Mouse (Mus musculus) CD4-positive, CD25-positive, alpha-beta regulatory T cell, adult 4 months (primary cell): ENCODE results near the gene Spin2c. TPM values are rescaled to one million over a fixed set of nuclear protein-coding genes. Genes with fewer than 3 reads are reported as not detected.
A peak's percentile ranks its signal among the peaks of the same experiment; 100 is the strongest.

Source experiments
- ATAC-seq: one replicate; pipeline ENCODE4 v1.8.0; 2017
- polyA plus RNA-seq, 2 experiments: library from polyadenylated mRNA; unstranded; fragments of 100-300 nt; shearing (Covaris generic); gene quantifications; one replicate each; pipeline ENCODE4 v1.2.1; 2017

Gene Spin2c
- 10 to 100 TPM; 23.7 to 25.5 TPM for polyA plus RNA-seq

- peak; percentile 97 for ATAC-seq
Observed at GRCm38 (mm10) chrX:153831951-153832561, at the start of gene Spin2c. Gene Spin2c, plus strand, starts transcription at chrX:153832225.

- ATAC-seq, result peak; percentile 28
Observed at GRCm38 (mm10) chrX:153832606-153833005, 581 bp downstream of the Spin2c start.

Other genes starting within 250 kb of the Spin2c start
- gene Kctd12b, start 135.8 kb upstream of the Spin2c start, polyA plus RNA-seq, result under 1 TPM; 0.44 to 0.89 TPM
- 10 to 100 TPM; 40.3 to 41.7 TPM for gene Nbdy, start 108.6 kb upstream of the Spin2c start, polyA plus RNA-seq
- gene Samt1, start 180.4 kb downstream of the Spin2c start, polyA plus RNA-seq, result not detected
- gene 4921511M17Rik, start 201.6 kb downstream of the Spin2c start, polyA plus RNA-seq, result not detected
- not detected for gene Gm10057, start 222.8 kb downstream of the Spin2c start, polyA plus RNA-seq